Mouse (Mus musculus): ENCODE results near the gene Zfp963.

DNA sequence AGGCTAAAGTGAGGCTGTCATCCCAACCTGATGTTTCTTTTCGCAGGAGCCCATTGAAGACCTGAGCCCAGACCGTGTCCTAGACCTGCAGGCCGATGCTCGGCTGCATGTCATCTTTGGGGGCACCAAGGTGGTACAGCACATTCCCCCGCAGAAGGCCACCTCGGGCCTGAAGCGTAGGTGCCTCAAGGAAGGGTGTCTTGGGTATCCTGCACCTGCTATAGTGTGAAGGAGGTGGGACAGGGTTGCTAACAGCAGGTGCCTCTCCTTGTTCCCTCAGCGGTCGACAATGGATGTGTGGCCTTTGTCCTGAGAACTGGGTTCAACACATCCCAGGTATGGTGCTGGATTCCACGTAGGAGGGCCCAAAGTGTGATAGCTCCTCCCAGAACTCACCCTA, 47.9 kb upstream of the Zfp963 start:
- TF ChIP-seq CTCF (IDR thresholded peaks at IDR 0.05; ENCODE audit: borderline replicate concordance, extremely low read depth, insufficient read depth, insufficient read length): no peak
- no peak for TF ChIP-seq POLR2A (IDR thresholded peaks at IDR 0.05; ENCODE audit: borderline replicate concordance, extremely low read depth, insufficient read depth, insufficient read length, poor library complexity, severe bottlenecking)
